In genomic region chr9:106355217-106355974, GRCm38 (mm10) we compare ENCODE assay signal across 18 mouse cellular contexts. TPM values are rescaled to one million over a fixed set of nuclear protein-coding genes. Genes with fewer than 3 reads are reported as not detected.
A peak's percentile ranks its signal among the peaks of the same experiment; 100 is the strongest.
DNase-seq lines count a peak whose midpoint lies in the region; ATAC-seq and TF ChIP-seq lines count a peak whose summit lies in the region.
"Had no signal": no experiment of that assay in that cellular context is flagged by ENCODE, and none has a peak within 500 bp of the region (broad histone marks: within the 10 kb centered on the region; RNA-seq: fewer than 3 reads in every experiment).

No protein-coding gene starts in this region.

- WGBS in hindbrain, embryonic 10.5 days = 62% methylated on average over 10 of the region's 10 CpGs
- WGBS in hindbrain, embryonic 14.5 days = 67% methylated on average over 10 of the region's 10 CpGs
- 72% methylated on average over 10 of the region's 10 CpGs for WGBS in midbrain, embryonic 11.5 days
- 71% methylated on average over 10 of the region's 10 CpGs for WGBS in midbrain, postnatal 0 days
- whole genome bisulfite sequencing in intestine, embryonic 16.5 days = 82% methylated on average over 10 of the region's 10 CpGs
- 81% methylated on average over 10 of the region's 10 CpGs for whole genome bisulfite sequencing in stomach, postnatal 0 days

- H3K4me2 ChIP-seq in hindbrain, embryonic 14.5 days (replicated peaks) = no peak overlapping the region
- H3K4me2 ChIP-seq in midbrain, embryonic 11.5 days = no peak overlapping the region
- no peak overlapping the region for H3K4me2 ChIP-seq in midbrain, postnatal 0 days (ENCODE audit: low read depth, low read length, poor library complexity, severe bottlenecking)
- H3K4me2 ChIP-seq in intestine, embryonic 16.5 days (ENCODE audit: low read depth, low read length) = no peak overlapping the region
- H3K4me2 ChIP-seq in stomach, postnatal 0 days (replicated peaks; ENCODE audit: low read depth) = no peak overlapping the region
- H3K4me2 ChIP-seq: forebrain, embryonic 13.5 days; liver, embryonic 15.5 days had no signal

- H3K36me3 ChIP-seq in hindbrain, embryonic 10.5 days = peaks cover 4% of the 10 kb centered on the region
- no peaks in the 10 kb centered on the region for H3K36me3 ChIP-seq in hindbrain, embryonic 14.5 days (replicated peaks; ENCODE audit: control insufficient read depth, insufficient read depth)
- no peaks in the 10 kb centered on the region for H3K36me3 ChIP-seq in midbrain, embryonic 11.5 days (ENCODE audit: control insufficient read depth, insufficient read depth, low read length)
- H3K36me3 ChIP-seq in midbrain, postnatal 0 days (ENCODE audit: insufficient read depth, low read length) = no peaks in the 10 kb centered on the region
- no peaks in the 10 kb centered on the region for H3K36me3 ChIP-seq in intestine, embryonic 16.5 days (ENCODE audit: control insufficient read depth, insufficient read depth, low read length)
- H3K36me3 ChIP-seq in stomach, postnatal 0 days (ENCODE audit: control insufficient read depth, insufficient read depth, low read length) = no peaks in the 10 kb centered on the region
- H3K36me3 ChIP-seq: liver, embryonic 15.5 days had no signal

- DNase-seq in hindbrain, embryonic 10.5 days (ENCODE audit: low spot score) = no peak
- no peak for DNase-seq in hindbrain, embryonic 14.5 days (ENCODE audit: low spot score)
- peak; percentile 79 for DNase-seq in midbrain, embryonic 11.5 days (ENCODE audit: low spot score, missing footprints)
- DNase-seq in midbrain, postnatal 0 days (ENCODE audit: low spot score) = no peak
- no peak for DNase-seq in stomach, postnatal 0 days (ENCODE audit: low spot score)
- no peak for DNase-seq in testis, postnatal 14 days (ENCODE audit: low spot score)
- DNase-seq: cerebellum, adult 18-20 months; gastrocnemius, postnatal 25 days; heart, postnatal 4 days; kidney, postnatal 14 days; layer of hippocampus, postnatal 36 days; right cerebral cortex, postnatal 14 days; thymus, postnatal 4 days had no signal

- no peaks in the 10 kb centered on the region for H3K9me3 ChIP-seq in hindbrain, embryonic 10.5 days
- no peaks in the 10 kb centered on the region for H3K9me3 ChIP-seq in hindbrain, embryonic 14.5 days (ENCODE audit: control insufficient read depth, low read length)
- H3K9me3 ChIP-seq in midbrain, embryonic 11.5 days (ENCODE audit: control insufficient read depth, low read length) = no peaks in the 10 kb centered on the region
- no peaks in the 10 kb centered on the region for H3K9me3 ChIP-seq in midbrain, postnatal 0 days (ENCODE audit: low read length)
- no peaks in the 10 kb centered on the region for H3K9me3 ChIP-seq in intestine, embryonic 16.5 days (ENCODE audit: control insufficient read depth, low read length)
- H3K9me3 ChIP-seq in stomach, postnatal 0 days (ENCODE audit: control insufficient read depth, low read length) = no peaks in the 10 kb centered on the region
- H3K9me3 ChIP-seq: forebrain, embryonic 13.5 days; liver, embryonic 15.5 days had no signal

- no peak for TF ChIP-seq EP300 in stomach, postnatal 0 days (optimal IDR thresholded peaks at IDR 0.05)

- H3K4me1 ChIP-seq in hindbrain, embryonic 10.5 days (replicated peaks) = peaks cover 69% of the 10 kb centered on the region
- H3K4me1 ChIP-seq in hindbrain, embryonic 14.5 days (replicated peaks; ENCODE audit: control insufficient read depth, insufficient read depth, low read length) = 0 out of 2 replicates have a peak, but pooled peaks cover 4% of the 10 kb centered on the region
- H3K4me1 ChIP-seq in midbrain, embryonic 11.5 days (ENCODE audit: control insufficient read depth, insufficient read depth, low read length) = no peaks in the 10 kb centered on the region
- H3K4me1 ChIP-seq in midbrain, postnatal 0 days (ENCODE audit: insufficient read depth, low read length) = no peaks in the 10 kb centered on the region
- peaks cover 8% of the 10 kb centered on the region for H3K4me1 ChIP-seq in intestine, embryonic 16.5 days (ENCODE audit: control insufficient read depth, insufficient read depth, low read length)
- peaks cover 5% of the 10 kb centered on the region; the same call in 1 of the 2 replicates for H3K4me1 ChIP-seq in stomach, postnatal 0 days (replicated peaks; ENCODE audit: control insufficient read depth, insufficient read depth)

- H3K4me3 ChIP-seq in hindbrain, embryonic 10.5 days = no peak overlapping the region
- no peak overlapping the region for H3K4me3 ChIP-seq in hindbrain, embryonic 14.5 days (replicated peaks; ENCODE audit: low read length)
- no peak overlapping the region for H3K4me3 ChIP-seq in midbrain, embryonic 11.5 days (ENCODE audit: low read depth, low read length)
- H3K4me3 ChIP-seq in midbrain, postnatal 0 days (ENCODE audit: low read depth, low read length) = no peak overlapping the region
- H3K4me3 ChIP-seq in intestine, embryonic 16.5 days (ENCODE audit: low read length) = no peak overlapping the region
- no peak overlapping the region for H3K4me3 ChIP-seq in stomach, postnatal 0 days (ENCODE audit: low read depth, low read length)
- H3K4me3 ChIP-seq: forebrain, embryonic 13.5 days; liver, embryonic 15.5 days had no signal

- no peaks in the 10 kb centered on the region for H3K27me3 ChIP-seq in hindbrain, embryonic 10.5 days (ENCODE audit: insufficient read depth, poor library complexity, severe bottlenecking)
- H3K27me3 ChIP-seq in hindbrain, embryonic 14.5 days (ENCODE audit: control insufficient read depth, insufficient read depth, low read length) = no peaks in the 10 kb centered on the region
- no peaks in the 10 kb centered on the region for H3K27me3 ChIP-seq in midbrain, embryonic 11.5 days (ENCODE audit: control insufficient read depth, insufficient read depth, low read length)
- no peaks in the 10 kb centered on the region for H3K27me3 ChIP-seq in midbrain, postnatal 0 days (ENCODE audit: insufficient read depth, low read length)
- no peaks in the 10 kb centered on the region for H3K27me3 ChIP-seq in intestine, embryonic 16.5 days (replicated peaks; ENCODE audit: control insufficient read depth, insufficient read depth, low read length)
- H3K27me3 ChIP-seq in stomach, postnatal 0 days (ENCODE audit: control insufficient read depth, insufficient read depth, low read length) = no peaks in the 10 kb centered on the region
- H3K27me3 ChIP-seq: forebrain, embryonic 13.5 days; liver, embryonic 15.5 days had no signal

- no peak overlapping the region for H3K9ac ChIP-seq in hindbrain, embryonic 14.5 days
- H3K9ac ChIP-seq in midbrain, embryonic 11.5 days (ENCODE audit: low read length) = no peak overlapping the region
- H3K9ac ChIP-seq in midbrain, postnatal 0 days (replicated peaks; ENCODE audit: low read length, poor library complexity, severe bottlenecking) = no peak overlapping the region
- H3K9ac ChIP-seq in intestine, embryonic 16.5 days (ENCODE audit: low read depth, low read length) = no peak overlapping the region
- H3K9ac ChIP-seq in stomach, postnatal 0 days (ENCODE audit: low read length) = no peak overlapping the region
- H3K9ac ChIP-seq: forebrain, embryonic 13.5 days; liver, embryonic 15.5 days had no signal

- ATAC-seq in hindbrain, embryonic 14.5 days (ENCODE audit: low FRiP score) = no peak
- no peak for ATAC-seq in midbrain, embryonic 11.5 days (ENCODE audit: low FRiP score)
- ATAC-seq in midbrain, postnatal 0 days (ENCODE audit: low FRiP score) = no peak
- no peak for ATAC-seq in intestine, embryonic 16.5 days
- ATAC-seq in stomach, postnatal 0 days (ENCODE audit: low FRiP score, low TSS enrichment) = no peak
- ATAC-seq: activated CD4-positive, CD25-positive, alpha-beta regulatory T cell, adult 4 months; CD4-positive, CD25-positive, alpha-beta regulatory T cell, adult 4 months; forebrain, embryonic 13.5 days had no signal

- H3K27ac ChIP-seq in hindbrain, embryonic 10.5 days = peak overlapping the region; percentile 79
- H3K27ac ChIP-seq in hindbrain, embryonic 14.5 days = no peak overlapping the region
- no peak overlapping the region; the same call in 1 of the 2 replicates for H3K27ac ChIP-seq in midbrain, embryonic 11.5 days (ENCODE audit: low read depth, low read length)
- no peak overlapping the region for H3K27ac ChIP-seq in midbrain, postnatal 0 days (ENCODE audit: low read depth, low read length)
- H3K27ac ChIP-seq in intestine, embryonic 16.5 days (ENCODE audit: low read length) = 0 out of 2 replicates have a peak overlapping the region, but pooled peaks have one; percentile 49
- peak overlapping the region; percentile 53; the same call in 1 of the 2 replicates for H3K27ac ChIP-seq in stomach, postnatal 0 days (replicated peaks)
- H3K27ac ChIP-seq: forebrain, embryonic 13.5 days; liver, embryonic 15.5 days had no signal

- TF ChIP-seq CTCF in midbrain, postnatal 0 days (IDR thresholded peaks at IDR 0.05) = no peak
- TF ChIP-seq CTCF in stomach, postnatal 0 days (IDR thresholded peaks at IDR 0.05; ENCODE audit: low read depth) = no peak

RNA-seq across cellular contexts. Expression of gene Dusp7, which starts 13.0 kb away (rescaled TPM):
- polyA plus RNA-seq in hindbrain, embryonic 10.5 days (2016; fragmentation: Nextera tagmentation; extraction: Ambion mirVana) = 16.1 and 16.6 TPM in 2 replicates
- 17.9 and 19.3 TPM in 2 replicates for polyA plus RNA-seq in hindbrain, embryonic 14.5 days (2014; fragmentation: Nextera tagmentation; extraction: Ambion mirVana)
- 16.1 and 17.0 TPM in 2 replicates for polyA plus RNA-seq in midbrain, embryonic 11.5 days (2014; fragmentation: Nextera tagmentation; extraction: Ambion mirVana)
- 62.9 and 79.2 TPM in 2 replicates for total RNA-seq in midbrain, postnatal 0 days (2014; rRNA removed)
- 18.4 and 19.4 TPM in 2 replicates for polyA plus RNA-seq in midbrain, postnatal 0 days (2015; fragmentation: Nextera tagmentation; extraction: Ambion mirVana)
- 4.8 and 6.3 TPM in 2 replicates for polyA plus RNA-seq in intestine, embryonic 16.5 days (2015; fragmentation: Nextera tagmentation; extraction: Ambion mirVana)
- 12.3 and 12.7 TPM in 2 replicates for polyA plus RNA-seq in stomach, postnatal 0 days (2015; fragmentation: Nextera tagmentation; extraction: Ambion mirVana)

Comparison
In these comparisons a context has a peak if more than half of its experiments do, and no peak if none do; other contexts are left out.
1. H3K27ac ChIP-seq: peak in hindbrain, embryonic 10.5 days (single experiment), intestine, embryonic 16.5 days (single experiment) and stomach, postnatal 0 days (single experiment); none in hindbrain, embryonic 14.5 days (single experiment), midbrain, embryonic 11.5 days (single experiment) and midbrain, postnatal 0 days (single experiment).